Mouse (Mus musculus): ENCODE measurements around the gene Ifih1. TPM values are rescaled to one million over a fixed set of nuclear protein-coding genes. Genes with fewer than 3 reads are reported as not detected.

Gene Ifih1
- total and polyA plus RNA-seq, 3 experiments: 2.0 to 3.6 (median 2.2) TPM

DNA sequence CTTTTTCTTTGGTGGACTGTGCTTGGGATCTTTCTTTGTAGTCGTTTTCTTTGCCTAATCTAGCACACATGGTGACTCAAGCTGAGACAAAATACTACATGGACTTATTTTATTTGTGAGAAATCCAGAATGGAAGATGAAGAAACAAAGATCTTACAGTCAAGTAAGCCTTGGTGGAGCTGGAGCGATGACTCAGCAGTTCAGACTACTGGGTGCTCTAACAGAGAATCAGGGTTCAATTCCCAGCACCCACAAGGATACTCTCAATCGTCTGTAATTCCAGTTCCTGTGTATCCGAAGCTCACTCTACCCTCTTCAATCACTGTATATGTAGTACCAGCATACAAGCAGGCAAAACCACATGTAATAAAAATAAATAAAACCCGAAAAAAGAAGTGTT is 24.2 kb upstream of the Ifih1 start:
- in situ Hi-C loops (cut with MboI; ENCODE audit: low pct_ligation_motif_present, low pct_unique_long_range_greater_than_20kb, low sequenced_read_pairs): no loop called here
- DNase-seq (ENCODE audit: extremely low read depth): no peak
- dilution Hi-C loops (cut with MboI; ENCODE audit: extremely low pct_ligation_motif_present, extremely low pct_unique_long_range_greater_than_20kb, low sequenced_read_pairs): no loop called here

DNA sequence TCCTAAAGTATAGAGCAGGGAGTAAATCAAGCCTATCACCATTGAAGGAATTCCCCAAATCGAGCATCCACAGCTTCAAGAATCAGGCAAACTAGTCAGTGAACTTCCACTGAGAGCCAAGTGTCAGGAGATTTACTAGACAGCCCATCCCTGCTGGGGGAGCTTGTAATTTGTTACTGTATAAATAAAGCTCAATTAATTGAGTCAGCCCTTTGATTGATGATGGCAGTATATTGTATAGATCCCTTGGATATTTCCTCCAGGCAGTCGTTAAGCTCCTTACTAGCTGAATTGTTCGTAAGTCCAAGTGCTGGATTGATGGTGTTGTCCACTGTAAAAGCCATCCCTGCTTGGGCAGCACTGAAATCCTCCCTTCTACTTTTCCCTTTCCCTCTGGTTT is 23.8 kb upstream of the Ifih1 start:
- Histone ChIP-seq H3K9ac (ENCODE audit: insufficient read depth, low read depth) (no peak overlapping the region), H3K36me3 (replicated peaks in 1 of 2; ENCODE audit: control insufficient read depth in 1 of 2, insufficient read depth in 1 of 2, low read length in 1 of 2) (peaks cover 3 to 4% of the 10 kb centered on the region in 2 experiments), H3K4me2 (ENCODE audit: insufficient read depth, low read depth, poor library complexity, severe bottlenecking) (no peak overlapping the region), H3K9me3 (replicated peaks; ENCODE audit: low read length) (no peaks in the 10 kb centered on the region), H3K4me3 (replicated peaks in 1 of 3; ENCODE audit: low read depth in 2 of 3, low read length in 2 of 3, poor library complexity in 1 of 3) (no peak overlapping the region), H3K4me1 (ENCODE audit: control insufficient read depth in 1 of 2, insufficient read depth in 2 of 2) (peaks cover 0 to 6% of the 10 kb centered on the region in 2 experiments; a peak in 2 of 4 replicates), H3K27ac (ENCODE audit: insufficient read depth, low read depth) (no peak overlapping the region), H3K27me3 (replicated peaks) (no peaks in the 10 kb centered on the region), H3K79me2 (replicated peaks; ENCODE audit: control insufficient read depth, extremely low read depth, insufficient read depth, poor library complexity, severe bottlenecking) (no peaks in the 10 kb centered on the region)
- in situ Hi-C loops (cut with MboI; ENCODE audit: low pct_ligation_motif_present, low pct_unique_long_range_greater_than_20kb, low sequenced_read_pairs) (no loop called here), dilution Hi-C loops (cut with MboI; ENCODE audit: extremely low pct_ligation_motif_present, extremely low pct_unique_long_range_greater_than_20kb, low sequenced_read_pairs) (no loop called here)
- DNase-seq (ENCODE audit: extremely low read depth): no peak
- no peak for TF ChIP-seq UBTF (IDR thresholded peaks at IDR 0.05; ENCODE audit: low read depth, low read length)
- no peak for TF ChIP-seq ZMIZ1 (IDR thresholded peaks at IDR 0.05; ENCODE audit: low read depth, low read length)
- TF ChIP-seq BHLHE40 (IDR thresholded peaks at IDR 0.05; ENCODE audit: low read depth, low read length): no peak
- no peak for TF ChIP-seq SIN3A (IDR thresholded peaks at IDR 0.05; ENCODE audit: low read length)
- TF ChIP-seq JUND (conservative IDR thresholded peaks at IDR 0.05; ENCODE audit: low read depth, low read length): no peak
- no peak for TF ChIP-seq SMC3 (IDR thresholded peaks at IDR 0.05; ENCODE audit: low read depth, low read length)
- TF ChIP-seq HCFC1 (IDR thresholded peaks at IDR 0.05; ENCODE audit: low read depth, low read length): no peak
- TF ChIP-seq IRF4 (IDR thresholded peaks at IDR 0.05; ENCODE audit: low read depth, low read length): no peak
- no peak for TF ChIP-seq TCF12 (IDR thresholded peaks at IDR 0.05; ENCODE audit: low read depth, low read length)
- TF ChIP-seq NELFE (IDR thresholded peaks at IDR 0.05; ENCODE audit: low read depth, low read length): no peak
- TF ChIP-seq JUN (IDR thresholded peaks at IDR 0.05; ENCODE audit: insufficient read depth, low read depth, low read length): no peak
- TF ChIP-seq USF1 (IDR thresholded peaks at IDR 0.05; ENCODE audit: low read depth, low read length): no peak
- no peak for TF ChIP-seq POLR2AphosphoS2 (IDR thresholded peaks at IDR 0.05; ENCODE audit: low read depth, low read length)
- no peak for TF ChIP-seq MYC (IDR thresholded peaks at IDR 0.05; ENCODE audit: low read depth, low read length)
- TF ChIP-seq USF2 (conservative IDR thresholded peaks at IDR 0.05; ENCODE audit: low read depth, low read length): no peak

More for the DNA sequence above, 24.2 kb upstream of the Ifih1 start:
- no peak overlapping the region for H3K4me2 ChIP-seq (ENCODE audit: insufficient read depth, low read depth, poor library complexity, severe bottlenecking)
- no peaks in the 10 kb centered on the region for H3K79me2 ChIP-seq (replicated peaks; ENCODE audit: control insufficient read depth, extremely low read depth, insufficient read depth, poor library complexity, severe bottlenecking)
- H3K9me3 ChIP-seq (replicated peaks; ENCODE audit: low read length): no peaks in the 10 kb centered on the region
- no peak overlapping the region for H3K27ac ChIP-seq (ENCODE audit: insufficient read depth, low read depth)
- H3K27me3 ChIP-seq (replicated peaks): no peaks in the 10 kb centered on the region
- H3K9ac ChIP-seq (ENCODE audit: insufficient read depth, low read depth): no peak overlapping the region
- no peak overlapping the region for H3K4me3 ChIP-seq (replicated peaks in 1 of 3; ENCODE audit: low read depth in 2 of 3, low read length in 2 of 3, poor library complexity in 1 of 3)
- no peak for TF ChIP-seq GABPA (IDR thresholded peaks at IDR 0.05; ENCODE audit: insufficient replicate concordance, low read depth, low read length)
- no peak for TF ChIP-seq ZMIZ1 (IDR thresholded peaks at IDR 0.05; ENCODE audit: low read depth, low read length)
- no peak for TF ChIP-seq MEF2A (IDR thresholded peaks at IDR 0.05; ENCODE audit: borderline replicate concordance, low read depth, low read length)
- no peak for TF ChIP-seq E2F4 (IDR thresholded peaks at IDR 0.05; ENCODE audit: insufficient replicate concordance, low read depth, low read length)
- no peak for TF ChIP-seq ETS1 (conservative IDR thresholded peaks at IDR 0.05; ENCODE audit: low read depth, low read length)
- TF ChIP-seq MAFK (IDR thresholded peaks at IDR 0.05; ENCODE audit: insufficient replicate concordance, low read length): peak; percentile 67; the same call in 1 of the 2 replicates
- TF ChIP-seq POLR2AphosphoS2 (IDR thresholded peaks at IDR 0.05; ENCODE audit: low read depth, low read length): no peak
- H3K4me1 ChIP-seq (ENCODE audit: control insufficient read depth in 1 of 2, insufficient read depth in 2 of 2): peaks cover 0 to 4% of the 10 kb centered on the region in 2 experiments; a peak in 1 of 4 replicates
- peaks cover 3 to 4% of the 10 kb centered on the region in 2 experiments for H3K36me3 ChIP-seq (replicated peaks in 1 of 2; ENCODE audit: control insufficient read depth in 1 of 2, insufficient read depth in 1 of 2, low read length in 1 of 2)
